Mouse (Mus musculus): ENCODE results near the gene Rcc2. TPM values are rescaled to one million over a fixed set of nuclear protein-coding genes. Genes with fewer than 3 reads are reported as not detected.

Rcc2 gene
- 36.1 and 51.2 TPM in 2 replicates for polyA plus RNA-seq (2015; fragmentation: Nextera tagmentation; extraction: Ambion mirVana)

DNA sequence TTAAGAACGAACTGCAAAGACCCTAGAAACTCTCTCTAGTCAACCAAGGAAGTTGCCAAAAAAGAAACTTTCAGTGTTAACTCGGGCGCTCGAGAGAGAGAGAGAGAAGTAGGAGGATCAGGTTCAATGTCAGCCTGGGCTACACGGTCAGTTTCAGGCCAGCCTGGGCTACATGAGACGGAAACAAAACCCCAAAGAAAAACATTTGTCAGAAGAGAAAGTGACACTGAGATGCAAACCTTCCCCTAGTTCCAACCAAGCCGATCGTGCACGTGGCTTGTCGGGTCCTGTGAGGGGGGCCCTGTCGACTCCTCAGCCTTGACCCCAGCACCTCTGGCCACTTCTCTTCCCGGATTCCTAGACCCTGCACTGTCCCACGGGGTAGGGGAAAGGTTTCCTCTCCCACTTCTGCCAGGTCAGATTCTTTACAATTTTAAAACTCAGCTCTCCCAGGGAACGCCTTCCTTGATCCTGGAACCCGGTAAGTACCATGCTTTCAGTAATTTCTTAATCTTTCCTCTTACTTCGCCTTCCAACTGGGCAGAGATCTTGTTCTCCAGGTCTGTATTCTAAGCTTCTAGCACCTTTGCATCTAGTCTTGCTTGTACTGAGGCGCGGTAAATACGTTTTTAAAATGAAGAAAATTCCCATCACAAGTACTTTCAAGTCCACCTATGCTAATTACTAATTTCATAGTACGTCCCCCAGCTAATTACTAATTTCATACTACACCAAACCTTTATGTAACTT is at the start of gene Rcc2:
Gene Rcc2 (plus strand): TSS at position 273 of the 750 bp plus-strand sequence.
- ATAC-seq (replicated peaks), result no peak
- H3K9ac ChIP-seq (replicated peaks), result peak within 1 kb of the TSS; percentile 78
- H3K4me3 ChIP-seq, result peak within 1 kb of the TSS; percentile 69
- no peaks in the 10 kb centered on the region for H3K36me3 ChIP-seq
- H3K27ac ChIP-seq (replicated peaks), result peak within 1 kb of the TSS; percentile 90
- peaks cover 45% of the 10 kb centered on the region for H3K4me1 ChIP-seq
- no peaks in the 10 kb centered on the region for H3K9me3 ChIP-seq
- WGBS, result 7% methylated on average over 20 of the region's 20 CpGs
- H3K4me2 ChIP-seq (replicated peaks), result peak within 1 kb of the TSS; percentile 89
- peaks cover 16% of the 10 kb centered on the region for H3K27me3 ChIP-seq

DNA sequence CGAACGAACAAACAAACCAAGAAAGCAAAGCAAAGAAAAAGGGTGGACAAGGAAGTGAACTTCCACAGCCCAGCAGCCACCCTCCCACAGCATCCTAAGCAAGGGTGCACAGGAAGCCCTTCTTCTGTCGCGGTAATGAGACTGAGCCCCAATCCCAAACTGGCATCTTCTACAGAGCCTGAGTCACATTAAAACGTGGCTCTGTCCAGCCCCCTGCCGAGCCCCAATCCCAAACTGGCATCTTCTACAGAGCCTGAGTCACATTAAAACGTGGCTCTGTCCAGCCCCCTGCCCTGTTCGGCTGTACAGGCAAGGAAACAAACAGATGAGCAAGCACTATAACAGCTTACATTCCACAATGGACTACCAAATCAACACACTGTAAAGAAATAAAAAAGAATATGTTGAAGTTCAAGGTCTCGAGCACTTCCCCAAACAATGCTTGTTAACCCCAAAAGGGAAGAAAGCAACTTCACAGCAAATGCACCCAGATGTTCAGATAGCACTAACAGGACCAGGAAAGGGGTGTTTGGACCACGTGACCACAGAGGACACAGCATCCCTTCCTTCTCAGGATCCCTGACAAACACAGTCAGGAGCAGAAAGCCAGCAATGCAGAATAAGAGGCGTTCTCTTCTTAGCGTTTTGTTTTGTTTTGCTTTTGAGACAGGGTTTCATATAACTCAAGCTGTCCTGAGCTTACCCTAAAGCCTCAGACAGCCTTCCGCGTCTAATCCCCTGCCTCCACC is 46.3 kb upstream of the Rcc2 start:
- 55% methylated on average over 14 of the region's 14 CpGs for WGBS
- no peaks in the 10 kb centered on the region for H3K9me3 ChIP-seq
- no peak for ATAC-seq (replicated peaks)

DNA sequence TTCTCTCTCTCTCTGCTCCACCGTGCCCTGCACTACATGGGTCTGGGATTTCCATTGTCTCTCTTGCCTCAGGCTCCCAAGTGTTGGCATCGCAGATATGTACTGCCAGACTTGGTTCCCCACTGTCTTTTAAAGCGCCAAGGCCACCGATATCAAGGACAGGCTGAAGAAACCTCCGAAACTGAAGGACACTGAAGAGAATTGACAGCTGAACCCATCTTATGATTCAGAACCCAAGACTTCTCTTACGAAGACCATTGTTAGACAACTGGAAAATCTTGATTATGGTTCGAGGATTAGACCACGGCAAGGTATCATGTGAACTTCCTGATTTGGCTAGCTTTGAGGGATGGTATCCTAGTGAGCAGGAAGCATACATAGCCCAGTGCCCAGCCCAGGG is 45.5 kb upstream of the Rcc2 start:
- Histone ChIP-seq H3K4me3 (no peak overlapping the region), H3K9ac (replicated peaks) (no peak overlapping the region), H3K27me3 (no peaks in the 10 kb centered on the region), H3K27ac (replicated peaks) (no peak overlapping the region), H3K4me2 (replicated peaks) (no peak overlapping the region), H3K9me3 (no peaks in the 10 kb centered on the region), H3K36me3 (no peaks in the 10 kb centered on the region), H3K4me1 (peaks cover 17% of the 10 kb centered on the region)
- WGBS, result 78% methylated on average over 8 of the region's 8 CpGs
- no peak for ATAC-seq (replicated peaks)

More for the DNA sequence above, 46.3 kb upstream of the Rcc2 start:
- H3K4me3 ChIP-seq, result no peak overlapping the region
- no peak overlapping the region for H3K27ac ChIP-seq (replicated peaks)
- H3K36me3 ChIP-seq, result no peaks in the 10 kb centered on the region
- peaks cover 24% of the 10 kb centered on the region for H3K4me1 ChIP-seq
- H3K4me2 ChIP-seq (replicated peaks), result no peak overlapping the region
- no peaks in the 10 kb centered on the region for H3K27me3 ChIP-seq
- H3K9ac ChIP-seq (replicated peaks), result no peak overlapping the region

DNA sequence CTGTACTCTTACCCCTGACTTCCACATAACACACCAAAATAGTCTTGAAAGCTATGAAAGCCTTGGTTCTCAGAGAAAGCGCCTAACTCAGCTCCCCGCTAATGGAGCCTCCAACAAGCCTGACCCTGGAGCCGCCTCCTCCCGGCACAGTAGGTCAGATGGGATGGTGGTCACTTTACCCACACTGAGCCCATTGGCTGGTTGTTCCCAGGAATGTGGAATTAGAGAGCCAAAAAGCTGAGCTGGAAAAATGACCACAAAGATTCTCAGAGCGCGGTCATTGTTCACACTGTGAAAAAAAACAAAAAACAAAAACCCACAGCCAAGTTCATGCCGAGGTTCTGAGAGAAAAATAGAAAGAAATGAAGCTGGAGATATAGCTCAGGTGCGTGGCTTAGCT is 43.8 kb upstream of the Rcc2 start:
- Histone ChIP-seq H3K36me3 (no peaks in the 10 kb centered on the region), H3K27ac (replicated peaks) (peak overlapping the region; percentile 91), H3K9me3 (no peaks in the 10 kb centered on the region), H3K9ac (replicated peaks) (no peak overlapping the region), H3K4me2 (replicated peaks) (no peak overlapping the region), H3K4me1 (peaks cover 15% of the 10 kb centered on the region), H3K4me3 (no peak overlapping the region), H3K27me3 (no peaks in the 10 kb centered on the region)
- 61% methylated on average over 8 of the region's 8 CpGs for WGBS
- ATAC-seq (replicated peaks), result no peak

DNA sequence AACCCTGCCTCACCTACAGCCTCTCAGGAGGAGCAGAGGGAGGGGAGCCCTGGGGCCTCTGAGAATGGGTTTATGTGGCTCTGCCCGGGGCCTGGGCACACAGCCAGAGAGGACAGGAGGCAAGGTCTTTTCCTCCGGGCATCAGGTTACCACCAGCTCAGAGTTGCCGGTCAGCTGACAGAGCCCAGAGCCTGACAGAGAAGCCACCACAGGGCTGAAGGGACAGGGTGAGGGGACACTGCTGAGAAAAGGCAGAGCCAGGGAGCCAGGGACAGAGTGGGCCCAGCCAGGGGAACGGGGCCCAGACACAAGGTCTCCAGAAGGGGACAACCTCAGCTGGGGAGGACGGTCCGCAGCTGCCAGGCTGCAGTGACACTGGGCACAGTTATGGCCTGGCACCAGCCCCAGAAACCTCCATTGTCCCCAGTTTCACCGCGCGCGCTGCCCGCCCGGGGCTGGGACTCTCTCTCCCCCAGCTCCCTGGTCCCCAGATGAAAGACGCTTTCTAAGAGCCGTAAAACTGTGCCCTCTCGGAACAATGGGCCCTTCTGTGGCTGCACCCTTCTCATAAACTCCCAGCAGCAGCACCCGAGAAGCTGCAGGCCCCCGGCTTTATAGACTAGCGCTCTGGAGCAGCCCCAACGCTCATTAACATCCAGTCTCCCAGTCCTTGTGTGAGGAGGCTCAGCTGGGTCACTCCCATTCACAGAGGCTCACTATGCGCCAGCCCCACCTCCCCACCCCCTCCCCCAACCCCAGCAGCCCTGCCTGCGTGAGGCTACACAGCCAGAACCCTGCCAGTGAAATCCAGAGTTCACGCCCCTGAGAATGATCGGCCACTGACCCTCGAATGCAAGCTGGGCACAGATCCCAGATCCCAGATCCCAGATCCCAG is 42.4 kb upstream of the Rcc2 start:
- Histone ChIP-seq H3K4me1 (peaks cover 15% of the 10 kb centered on the region), H3K4me2 (replicated peaks) (peak overlapping the region; percentile 21; the same call in 1 of the 2 replicates), H3K27ac (replicated peaks) (peak overlapping the region; percentile 91), H3K27me3 (no peaks in the 10 kb centered on the region), H3K36me3 (no peaks in the 10 kb centered on the region), H3K9ac (replicated peaks) (peak overlapping the region; percentile 5), H3K9me3 (no peaks in the 10 kb centered on the region), H3K4me3 (no peak overlapping the region)
- peak; percentile 92 for ATAC-seq (replicated peaks)
- WGBS, result 3% methylated on average over 24 of the region's 24 CpGs

DNA sequence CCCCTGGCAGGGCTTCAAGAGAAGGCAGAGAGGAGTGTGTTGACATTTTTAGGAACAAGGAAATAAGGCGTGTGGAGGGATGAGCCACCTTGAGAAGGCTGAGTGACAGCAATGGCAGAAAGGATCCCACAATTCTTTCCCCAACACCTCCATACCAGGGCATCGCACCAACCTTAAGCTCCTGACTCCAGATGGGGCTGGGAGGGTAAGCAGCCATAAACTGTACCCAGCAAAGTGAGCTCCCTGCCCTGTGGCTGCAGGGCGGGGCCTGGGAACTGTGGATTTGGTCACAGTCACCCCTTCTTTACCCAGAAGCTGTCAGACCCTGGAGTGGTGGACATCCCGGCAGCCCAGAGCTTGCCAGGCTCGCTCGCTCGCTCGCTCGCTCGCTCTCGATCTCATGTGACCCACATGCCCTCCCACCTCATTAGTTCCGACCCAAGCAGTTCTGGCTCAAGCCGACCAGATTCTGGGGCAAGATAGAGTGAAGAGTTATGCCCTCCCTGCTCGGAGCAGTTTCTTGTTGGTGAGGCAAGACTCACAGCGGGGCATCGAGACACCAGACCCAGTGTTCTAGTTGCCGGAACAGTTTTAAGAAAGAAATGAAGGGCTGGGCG is 38.8 kb upstream of the Rcc2 start:
- no peak for ATAC-seq (replicated peaks)
- H3K4me1 ChIP-seq, result peaks cover 15% of the 10 kb centered on the region
- no peak overlapping the region for H3K27ac ChIP-seq (replicated peaks)
- no peak overlapping the region for H3K4me2 ChIP-seq (replicated peaks)
- no peaks in the 10 kb centered on the region for H3K9me3 ChIP-seq
- no peak overlapping the region for H3K9ac ChIP-seq (replicated peaks)
- H3K4me3 ChIP-seq, result no peak overlapping the region
- 76% methylated on average over 18 of the region's 18 CpGs for WGBS
- no peaks in the 10 kb centered on the region for H3K27me3 ChIP-seq
- H3K36me3 ChIP-seq, result no peaks in the 10 kb centered on the region

DNA sequence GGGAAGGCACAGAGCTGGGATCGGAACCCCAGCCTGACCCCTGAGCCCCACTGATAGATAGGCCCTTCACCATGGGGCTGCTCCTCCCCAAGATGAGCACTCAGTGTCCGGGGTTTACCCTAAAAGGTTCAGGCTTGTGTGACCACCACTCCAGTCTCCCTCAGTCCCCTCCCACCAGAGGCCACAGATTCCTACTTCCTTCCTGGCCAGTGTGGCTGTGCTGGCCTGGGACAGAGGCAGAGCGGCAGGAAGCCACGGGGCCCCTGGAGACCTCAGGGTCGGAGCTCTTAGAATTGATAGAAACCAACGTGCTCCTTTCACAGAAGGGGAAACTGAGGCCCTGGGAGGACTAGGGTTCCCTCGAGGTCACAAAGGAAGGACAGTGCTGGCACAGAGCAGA is 37.9 kb upstream of the Rcc2 start:
- no peaks in the 10 kb centered on the region for H3K36me3 ChIP-seq
- no peak overlapping the region for H3K4me2 ChIP-seq (replicated peaks)
- no peak overlapping the region for H3K9ac ChIP-seq (replicated peaks)
- peaks cover 12% of the 10 kb centered on the region for H3K4me1 ChIP-seq
- no peak overlapping the region for H3K27ac ChIP-seq (replicated peaks)
- ATAC-seq (replicated peaks), result no peak
- no peaks in the 10 kb centered on the region for H3K9me3 ChIP-seq
- whole genome bisulfite sequencing, result 50% methylated on average over 7 of the region's 7 CpGs
- H3K4me3 ChIP-seq, result no peak overlapping the region
- H3K27me3 ChIP-seq, result no peaks in the 10 kb centered on the region

DNA sequence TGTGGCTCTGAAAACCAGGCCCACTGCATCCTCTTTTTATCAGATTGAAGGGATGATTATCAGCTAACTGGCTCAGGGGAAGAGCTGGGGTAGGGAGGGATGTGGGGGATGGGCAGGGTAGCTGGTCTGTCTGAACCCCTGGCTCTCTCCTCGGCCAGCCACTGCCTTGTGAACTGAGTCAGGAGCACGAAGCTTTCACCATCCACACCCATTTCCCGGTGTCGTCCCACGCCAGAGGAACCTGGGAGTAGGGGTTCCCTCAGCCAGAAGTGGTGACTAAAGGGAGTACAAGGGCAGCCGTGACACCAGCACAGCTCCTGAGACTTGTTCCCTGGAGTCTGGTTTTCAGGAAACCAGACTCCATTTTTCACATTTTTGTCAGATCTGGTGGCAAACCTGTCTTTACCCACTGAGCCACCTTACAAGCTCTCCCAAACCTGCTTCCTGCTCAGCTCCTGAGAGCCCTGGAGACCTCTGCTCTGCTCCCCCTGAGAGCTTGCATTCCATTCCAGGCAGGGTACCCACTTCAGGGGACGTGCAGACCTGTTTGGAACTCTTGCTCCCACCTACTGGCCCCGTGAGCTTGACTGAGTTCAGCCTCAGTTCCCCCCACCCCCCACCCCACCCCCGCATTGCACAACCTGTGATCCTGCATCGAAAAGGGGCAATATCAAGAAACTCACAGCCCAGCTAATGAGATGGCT is 37.3 kb upstream of the Rcc2 start:
- ATAC-seq (replicated peaks), result no peak
- no peak overlapping the region for H3K4me2 ChIP-seq (replicated peaks)
- H3K9me3 ChIP-seq, result no peaks in the 10 kb centered on the region
- no peaks in the 10 kb centered on the region for H3K27me3 ChIP-seq
- WGBS, result 33% methylated on average over 10 of the region's 10 CpGs
- H3K36me3 ChIP-seq, result no peaks in the 10 kb centered on the region
- no peak overlapping the region for H3K27ac ChIP-seq (replicated peaks)
- peaks cover 7% of the 10 kb centered on the region for H3K4me1 ChIP-seq
- no peak overlapping the region for H3K9ac ChIP-seq (replicated peaks)
- H3K4me3 ChIP-seq, result no peak overlapping the region

DNA sequence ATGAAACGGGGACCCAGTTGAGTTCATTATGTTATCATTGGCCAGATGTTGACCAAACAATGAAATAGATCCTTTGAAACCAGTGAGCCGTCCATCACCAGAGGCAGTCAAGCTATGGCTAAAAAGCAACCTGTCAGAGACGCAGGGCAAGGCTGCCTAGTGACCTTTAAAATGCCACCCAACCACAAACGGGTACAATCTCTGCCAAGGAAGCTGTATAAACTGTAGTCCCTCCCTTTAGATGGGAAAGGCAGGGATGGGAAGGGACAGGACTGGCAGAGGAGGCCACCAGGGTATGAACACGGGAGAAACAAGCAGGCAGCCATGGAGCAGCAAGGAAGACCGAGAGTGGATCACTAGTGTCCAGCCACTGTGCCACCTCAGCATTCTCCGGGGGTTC is 35.3 kb upstream of the Rcc2 start:
- no peak for ATAC-seq (replicated peaks)
- Histone ChIP-seq H3K9ac (replicated peaks) (no peak overlapping the region), H3K9me3 (no peaks in the 10 kb centered on the region), H3K27ac (replicated peaks) (no peak overlapping the region), H3K4me1 (no peaks in the 10 kb centered on the region), H3K4me3 (no peak overlapping the region), H3K4me2 (replicated peaks) (no peak overlapping the region), H3K36me3 (no peaks in the 10 kb centered on the region), H3K27me3 (no peaks in the 10 kb centered on the region)
- 68% methylated on average over 7 of the region's 7 CpGs for whole genome bisulfite sequencing

DNA sequence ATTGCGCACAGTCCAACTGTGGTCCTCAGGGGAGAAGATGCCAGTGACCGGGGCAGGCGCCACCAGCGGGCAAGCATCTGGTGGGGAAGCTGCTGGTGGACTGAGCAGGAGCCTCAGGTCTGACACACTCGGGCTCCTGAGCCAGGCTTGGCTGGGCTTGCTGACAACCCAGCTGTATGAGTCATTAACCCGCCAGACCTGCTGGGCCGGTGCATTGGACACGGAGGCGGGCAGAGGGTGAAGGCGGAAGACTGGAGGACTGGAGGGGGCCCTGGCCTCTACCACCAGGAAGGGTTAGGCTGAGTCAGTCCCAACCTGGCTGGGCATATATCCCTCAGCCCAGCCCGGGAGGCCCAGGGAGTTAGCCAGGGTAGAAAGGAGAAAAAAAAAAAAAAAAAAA is 34.6 kb upstream of the Rcc2 start, which contains the start of gene Arhgef10l:
Gene Arhgef10l (minus strand): TSS at position 253 of the 400 bp plus-strand sequence.
- ATAC-seq (replicated peaks), result no peak
- Histone ChIP-seq H3K9me3 (no peaks in the 10 kb centered on the region), H3K4me3 (no peak within 1 kb of the TSS), H3K27me3 (no peaks in the 10 kb centered on the region), H3K9ac (replicated peaks) (no peak within 1 kb of the TSS), H3K27ac (replicated peaks) (no peak within 1 kb of the TSS), H3K4me1 (no peaks in the 10 kb centered on the region), H3K36me3 (no peaks in the 10 kb centered on the region), H3K4me2 (replicated peaks) (no peak within 1 kb of the TSS)
- WGBS, result 76% methylated on average over 11 of the region's 11 CpGs

DNA sequence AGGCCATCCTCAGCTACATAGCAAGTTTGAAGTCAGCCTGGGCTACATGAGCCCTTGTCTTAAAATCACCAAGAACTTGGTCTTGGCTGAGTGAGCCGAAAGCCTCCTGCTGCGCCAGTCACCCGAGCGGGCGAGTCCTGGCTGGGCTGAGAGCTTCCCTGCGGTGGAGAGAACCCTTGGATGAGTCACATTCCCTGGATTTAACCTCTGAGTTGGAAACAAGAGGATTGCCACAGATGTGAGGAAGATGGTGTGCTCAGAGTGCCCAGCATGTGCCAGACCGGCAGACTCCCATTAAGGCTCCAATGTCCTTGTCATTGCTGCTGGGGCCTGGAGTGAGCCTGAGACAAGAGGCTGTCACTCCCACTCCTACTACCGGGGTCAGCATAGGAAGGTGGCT is 32.5 kb upstream of the Rcc2 start:
- Histone ChIP-seq H3K4me2 (replicated peaks) (no peak overlapping the region), H3K9ac (replicated peaks) (no peak overlapping the region), H3K27me3 (no peaks in the 10 kb centered on the region), H3K4me3 (no peak overlapping the region), H3K27ac (replicated peaks) (no peak overlapping the region), H3K9me3 (no peaks in the 10 kb centered on the region), H3K36me3 (no peaks in the 10 kb centered on the region), H3K4me1 (no peaks in the 10 kb centered on the region)
- no peak for ATAC-seq (replicated peaks)
- WGBS, result 91% methylated on average over 8 of the region's 8 CpGs

Measured in forebrain, embryonic 15.5 days (tissue).